Mouse (Mus musculus) brain, embryonic 14.5 days (tissue): ENCODE results near the gene Atrnl1. TPM values are rescaled to one million over a fixed set of nuclear protein-coding genes. Genes with fewer than 3 reads are reported as not detected.

Source experiments
- DNase-seq: peaks from one replicate; pipeline ENCODE4 v3.0.0-alpha.2; 2011; ENCODE audit warnings: low read depth
- CTCF ChIP-seq: fragments of 200-500 bp; IDR thresholded peaks from 2 replicates; pipeline ENCODE4 v1.5.1; 2012; ENCODE audit warnings: inconsistent platforms, mild to moderate bottlenecking, moderate library complexity, borderline replicate concordance; ENCODE audit not compliant: insufficient read depth, insufficient read length; ENCODE audit errors: extremely low read depth
- POLR2A ChIP-seq: fragments of 200-500 bp; IDR thresholded peaks from 2 replicates; pipeline ENCODE4 v1.6.1; 2012; ENCODE audit warnings: mild to moderate bottlenecking, inconsistent platforms, borderline replicate concordance; ENCODE audit not compliant: poor library complexity, insufficient read depth, insufficient read length, severe bottlenecking; ENCODE audit errors: extremely low read depth
- polyA plus RNA-seq: library from polyadenylated mRNA; depleted of rRNA; stranded (reverse); fragments of >200 nt; gene quantifications from 2 replicates; pipeline ENCODE4 v1.2.3, GENCODE M21; 2012; rRNA removed

Atrnl1 gene
- polyA plus RNA-seq, 1 experiment = 31.4 TPM

DNA sequence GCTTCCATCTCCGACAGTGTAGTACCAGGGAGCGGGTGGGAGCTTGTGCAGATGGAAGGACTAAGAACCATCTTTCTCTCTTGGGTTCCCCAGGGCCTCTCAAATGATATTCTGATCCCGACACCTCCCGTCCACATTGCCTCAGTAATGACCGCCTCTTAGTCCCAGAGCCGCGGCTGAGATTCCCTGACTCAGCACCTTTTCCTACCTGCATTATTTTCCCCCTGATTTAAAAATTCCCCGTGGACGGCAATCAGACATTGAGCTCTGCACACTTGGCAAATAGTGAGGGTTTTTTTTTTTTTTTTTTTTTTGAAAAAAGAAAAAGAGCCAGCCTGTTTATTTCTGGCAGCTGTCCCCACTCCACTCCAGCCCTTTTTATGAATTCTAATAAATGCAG is 550.7 kb downstream of the Atrnl1 start:
- TF ChIP-seq POLR2A (no peak), CTCF (no peak)
- DNase-seq = peak; percentile 49

DNA sequence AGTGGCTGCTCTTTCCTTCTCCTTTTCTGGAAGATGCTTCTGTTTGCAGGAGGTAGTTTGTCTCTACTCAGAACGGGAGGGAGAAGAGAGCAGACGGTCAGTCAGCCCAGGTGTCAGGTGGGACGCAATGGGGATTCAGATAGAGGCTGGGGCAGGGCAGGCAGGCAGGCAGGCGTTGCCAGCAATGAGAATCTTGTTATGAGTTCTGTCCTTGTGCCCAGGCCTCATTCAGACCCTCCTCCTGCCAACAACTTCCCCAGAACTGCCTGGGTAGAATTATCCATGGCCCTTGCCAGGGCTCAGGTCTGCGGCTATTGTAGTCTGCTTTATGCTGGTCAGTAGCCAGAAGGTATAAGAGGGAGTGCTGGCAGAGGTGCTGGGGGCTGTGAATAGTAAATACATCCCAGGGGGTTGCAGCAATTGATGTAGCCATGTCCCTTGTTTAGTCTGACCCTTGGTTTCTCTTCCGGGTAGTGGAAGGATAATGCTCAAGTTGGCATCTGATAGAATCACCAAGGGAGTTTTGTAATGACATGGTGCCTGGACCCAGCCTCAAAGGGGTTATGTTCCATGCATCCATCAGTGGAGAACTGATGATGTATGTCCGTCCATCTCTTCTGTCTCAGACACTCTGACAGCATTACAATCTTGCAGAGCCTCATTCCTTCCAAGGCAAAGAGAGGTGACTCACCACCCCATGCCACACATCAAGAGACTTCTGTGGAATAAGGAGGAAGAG is 554.2 kb downstream of the Atrnl1 start:
- TF ChIP-seq CTCF (no peak), POLR2A (no peak)
- DNase-seq = peak; percentile 78

DNA sequence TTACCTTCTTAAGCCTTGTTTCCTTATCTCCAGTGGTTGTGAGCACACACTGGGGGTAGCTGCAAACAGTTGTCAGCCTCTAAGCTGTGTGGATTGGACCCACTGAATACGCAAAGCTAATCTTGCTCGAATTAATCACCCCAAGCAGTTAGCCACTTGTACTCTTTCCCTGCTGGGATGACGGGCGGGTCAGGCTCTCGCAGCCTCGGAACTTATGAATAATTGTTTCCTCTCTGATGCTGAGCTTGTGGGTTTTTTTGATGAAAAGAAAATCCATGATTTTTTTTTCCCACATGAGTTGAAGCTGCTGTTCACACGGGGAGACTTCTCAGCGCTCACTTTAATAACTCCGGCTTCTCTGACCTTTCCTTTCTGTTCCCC is 554.8 kb downstream of the Atrnl1 start:
- TF ChIP-seq CTCF = no peak
- TF ChIP-seq POLR2A = no peak
- peak; percentile 62 for DNase-seq

DNA sequence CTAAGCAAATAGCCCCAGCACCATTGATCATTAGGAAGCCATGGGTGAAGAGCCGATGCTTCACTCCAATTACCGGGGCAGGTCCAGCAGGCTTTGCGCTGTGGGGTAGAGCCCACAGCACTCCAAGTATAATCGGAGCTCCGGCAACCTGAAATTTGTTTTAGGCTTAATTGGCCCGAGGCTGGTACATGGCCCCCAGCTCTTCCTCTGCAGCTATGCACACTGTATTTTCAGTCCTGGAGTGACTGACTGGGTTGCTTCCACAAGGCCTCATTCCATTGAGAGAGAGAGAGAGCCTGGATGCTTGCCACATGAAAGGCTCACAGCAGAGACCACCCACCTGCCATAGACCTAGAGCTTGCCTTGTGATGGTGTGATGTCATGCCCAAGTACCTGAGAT is 555.3 kb downstream of the Atrnl1 start:
- TF ChIP-seq CTCF (no peak), POLR2A (no peak)
- DNase-seq = peak; percentile 85

DNA sequence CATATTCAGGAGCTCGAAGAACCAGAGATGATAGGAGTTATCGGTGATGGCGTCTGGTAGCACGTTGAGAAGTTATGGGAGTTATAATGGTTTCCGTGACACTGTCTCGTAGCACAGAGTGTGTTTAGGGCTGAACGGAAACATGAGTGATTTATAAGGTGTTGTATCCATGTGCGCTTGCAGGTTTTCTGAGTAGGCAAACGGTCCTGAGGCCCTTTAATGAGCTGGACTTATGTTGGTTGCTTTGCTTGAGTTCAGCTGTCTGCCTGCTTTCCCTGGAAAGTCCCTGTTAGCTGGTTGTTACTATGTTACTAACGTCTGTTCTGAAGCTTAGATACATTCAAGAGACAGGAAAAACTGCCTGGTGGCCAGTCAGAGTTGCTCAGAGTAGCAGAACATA is 567.6 kb downstream of the Atrnl1 start:
- TF ChIP-seq CTCF (no peak), POLR2A (no peak)
- DNase-seq = no peak

DNA sequence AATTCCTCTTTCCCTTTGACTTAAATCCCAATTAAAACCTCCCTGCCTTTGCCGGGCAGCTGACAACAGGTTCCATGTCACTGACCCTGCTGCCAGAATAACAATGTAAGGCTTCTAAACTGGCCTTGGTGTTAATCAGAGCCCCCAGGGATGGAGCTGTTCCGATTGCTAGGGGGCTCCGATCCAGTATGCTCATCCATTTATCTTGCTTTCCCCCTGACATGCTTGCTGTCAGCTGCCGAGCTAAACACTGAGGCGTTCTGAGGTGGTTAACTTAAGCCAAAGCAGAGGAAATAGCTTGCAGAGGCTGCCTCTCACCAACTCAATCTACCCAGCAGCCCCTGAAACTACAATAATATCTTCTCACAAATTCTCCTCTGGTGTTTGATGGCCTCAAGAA is 569.9 kb downstream of the Atrnl1 start:
- no peak for TF ChIP-seq POLR2A
- no peak for TF ChIP-seq CTCF
- DNase-seq = peak; percentile 62

Other genes starting within 250 kb of the Atrnl1 start
- 19.8 and 21.6 TPM in 2 replicates for gene Trub1, start 158.1 kb upstream of the Atrnl1 start, polyA plus RNA-seq